Mouse (Mus musculus) layer of hippocampus, postnatal 14 days (tissue): ENCODE results near the gene Ccn6. TPM values are rescaled to one million over a fixed set of nuclear protein-coding genes. Genes with fewer than 3 reads are reported as not detected.
"Not testable (repeated sequence)": the region's sequence is repeated elsewhere in the genome, so short reads cannot be mapped to it uniquely, and the experiment has no call there.

Source experiments
- DNase-seq, 2 experiments: peaks; one replicate each; pipeline ENCODE4 v3.0.0; 2021 to 2022; ENCODE audit warnings: low spot score in 2 of 2, mixed read lengths in 1 of 2
- long read RNA-seq, 2 experiments: library from polyadenylated mRNA; stranded (forward); transcript quantifications; one replicate each; pipeline ENCODE4 v2.0.0; 2021
- total RNA-seq, 2 experiments: library from RNA; stranded (reverse); gene quantifications; 2 replicates each; pipeline ENCODE4 v1.2.3; 2021

Ccn6 gene
- total RNA-seq, result under 1 TPM; 0.45 to 0.53 TPM
- long read RNA-seq, experiment 1, partial matches to known transcripts, result 0 of 1 reads
- long read RNA-seq, experiment 1, other reads (novel, unspliced or antisense), result 1 of 1 reads
- long read RNA-seq, experiment 2, result 0 reads

GRCm38 (mm10) chr10:39163694-39164093, at the start of gene Ccn6:
Ccn6 (minus strand) TSS chr10:39163794.
- no peak for DNase-seq

GRCm38 (mm10) chr10:39210031-39210430, 46.4 kb upstream of the Ccn6 start:
- DNase-seq, result no peak

- peak; percentile 40 to 60 for DNase-seq
Measured at GRCm38 (mm10) chr10:39209161-39210025, 45.8 kb upstream of the Ccn6 start.

- no peak for DNase-seq
Measured at GRCm38 (mm10) chr10:39208712-39209111, 45.1 kb upstream of the Ccn6 start.

GRCm38 (mm10) chr10:39207310-39207855, 43.8 kb upstream of the Ccn6 start:
- DNase-seq, result no peak

- DNase-seq, result no peak
Measured at GRCm38 (mm10) chr10:39202490-39202889, 38.9 kb upstream of the Ccn6 start.

- not testable (repeated sequence) for DNase-seq
Measured at GRCm38 (mm10) chr10:39198216-39198615, 34.6 kb upstream of the Ccn6 start.

- DNase-seq, result no peak
Measured at GRCm38 (mm10) chr10:39192673-39193072, 29.1 kb upstream of the Ccn6 start.

DNA sequence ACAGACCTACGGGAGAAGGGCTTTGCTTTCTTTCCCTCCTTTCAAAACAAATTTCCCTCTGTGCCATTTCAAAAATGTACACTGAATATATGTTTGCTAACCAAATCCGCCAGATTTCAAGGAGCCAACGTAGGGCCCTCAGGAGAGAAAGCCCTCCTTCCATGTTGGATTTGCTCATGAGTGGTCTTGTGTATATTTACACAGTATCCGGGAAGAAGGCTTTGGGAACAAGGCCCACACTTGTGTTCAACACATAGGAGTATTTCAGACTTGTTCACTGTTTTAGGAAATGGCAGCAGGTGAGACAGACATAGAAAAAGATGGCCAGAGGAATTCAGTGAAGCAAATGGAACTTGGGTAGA, 21.9 kb upstream of the Ccn6 start:
- no peak for DNase-seq

- DNase-seq, result peak in 1 of 2 experiments; percentile 70
Measured at GRCm38 (mm10) chr10:39184864-39185544, 21.4 kb upstream of the Ccn6 start.

- no peak for DNase-seq
Measured at GRCm38 (mm10) chr10:39176981-39177380, 13.4 kb upstream of the Ccn6 start.

- peak in 1 of 2 experiments; percentile 11 for DNase-seq
Measured at GRCm38 (mm10) chr10:39173077-39173476, 9.5 kb upstream of the Ccn6 start.

- no peak for DNase-seq
Measured at GRCm38 (mm10) chr10:39172540-39172931, 8.9 kb upstream of the Ccn6 start.

DNA sequence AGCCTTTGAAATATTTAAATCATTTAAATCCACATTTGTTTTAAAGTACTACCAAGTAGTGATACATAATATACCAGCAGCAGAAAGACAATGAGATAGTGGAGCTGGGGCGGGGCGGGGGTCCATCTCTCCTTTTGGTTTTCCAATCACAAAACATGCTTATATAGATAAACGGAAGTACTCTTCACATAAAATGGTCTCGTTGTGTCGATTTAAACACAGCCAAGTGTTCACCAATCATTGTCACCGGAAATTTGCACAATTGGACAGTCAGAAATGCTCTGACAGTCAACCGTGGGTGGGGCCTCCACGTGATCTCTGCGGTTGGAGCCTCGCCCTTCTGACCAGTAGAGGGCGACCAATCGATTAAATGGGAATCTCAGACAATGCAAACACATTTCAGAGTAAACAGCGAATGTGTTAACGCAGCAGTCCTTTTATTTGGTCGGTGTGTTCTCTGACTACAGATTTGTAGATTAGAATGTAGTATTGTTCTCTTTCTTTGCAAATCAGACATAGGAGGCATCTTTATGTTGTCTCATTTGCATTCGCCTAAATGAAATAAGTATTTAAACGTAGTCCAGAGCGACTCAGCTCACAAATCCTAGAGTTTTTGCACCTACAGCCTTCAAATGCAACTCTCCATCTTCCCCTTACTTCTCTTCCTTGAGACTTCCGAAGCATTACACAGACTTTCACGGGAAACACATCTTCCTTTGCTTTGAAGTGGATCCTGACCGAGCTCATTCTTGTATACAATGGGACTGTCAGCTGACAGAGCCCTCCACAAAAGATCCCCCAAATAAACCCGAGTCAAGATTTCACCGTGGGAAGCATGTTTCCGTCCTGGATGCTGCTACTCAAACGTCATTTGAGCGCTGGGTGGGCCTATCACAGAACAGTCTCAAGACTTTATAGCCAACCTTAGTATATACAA, 8.3 kb upstream of the Ccn6 start:
- peak; percentile 89 to 96 for DNase-seq

DNA sequence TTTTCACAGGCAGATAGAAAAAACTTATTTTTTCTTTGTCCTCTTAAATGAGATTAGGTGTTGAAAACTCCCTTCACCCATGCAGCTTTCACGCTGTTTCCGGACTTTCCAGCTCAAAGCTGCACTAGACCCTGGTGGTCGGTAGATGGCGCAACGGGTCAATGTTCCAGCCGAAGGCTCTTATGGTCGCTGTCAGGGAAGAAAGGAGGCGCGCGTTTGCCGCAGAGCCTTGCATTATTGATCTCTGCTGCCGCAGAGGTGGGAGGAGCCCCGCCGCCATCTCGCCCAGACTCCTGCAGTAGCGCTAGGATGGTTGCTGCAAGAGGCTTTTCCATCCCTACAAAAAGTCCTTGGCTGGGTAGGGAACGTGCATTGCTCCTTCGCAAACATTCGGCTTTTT, 7.5 kb upstream of the Ccn6 start:
- peak; percentile 91 to 95 for DNase-seq

- DNase-seq, result no peak
Measured at GRCm38 (mm10) chr10:39170706-39171105, 7.1 kb upstream of the Ccn6 start.

GRCm38 (mm10) chr10:39170181-39170580, 6.6 kb upstream of the Ccn6 start:
- DNase-seq, result peak; percentile 74 to 77

- peak in 1 of 2 experiments; percentile 31 for DNase-seq
Measured at GRCm38 (mm10) chr10:39169642-39170041, 6.0 kb upstream of the Ccn6 start.

DNA sequence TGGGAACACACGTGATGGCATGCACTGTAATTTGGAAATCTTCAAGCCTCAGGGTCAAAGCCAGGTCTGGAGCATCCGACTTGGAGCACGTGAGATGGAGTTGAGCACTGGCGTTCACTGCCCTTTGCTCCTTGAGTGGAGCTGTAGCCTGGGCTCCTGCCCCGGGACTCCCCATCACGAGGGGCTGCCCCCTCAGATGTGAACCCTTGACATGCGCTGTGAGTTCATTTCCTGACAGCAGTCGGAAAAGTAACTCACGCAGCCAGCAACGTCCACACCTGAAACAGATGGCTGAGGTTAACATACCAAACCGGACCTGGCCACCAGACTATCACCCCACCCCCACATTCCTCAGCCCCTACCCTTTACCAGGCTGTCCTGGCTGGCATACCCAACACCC, 4.0 kb upstream of the Ccn6 start:
- DNase-seq, result no peak

- DNase-seq, result peak; percentile 67 to 69
Measured at GRCm38 (mm10) chr10:39165632-39166115, 2.1 kb upstream of the Ccn6 start.
